Comparison of ENCODE assay signal across 9 mouse cellular contexts in the genomic region with DNA sequence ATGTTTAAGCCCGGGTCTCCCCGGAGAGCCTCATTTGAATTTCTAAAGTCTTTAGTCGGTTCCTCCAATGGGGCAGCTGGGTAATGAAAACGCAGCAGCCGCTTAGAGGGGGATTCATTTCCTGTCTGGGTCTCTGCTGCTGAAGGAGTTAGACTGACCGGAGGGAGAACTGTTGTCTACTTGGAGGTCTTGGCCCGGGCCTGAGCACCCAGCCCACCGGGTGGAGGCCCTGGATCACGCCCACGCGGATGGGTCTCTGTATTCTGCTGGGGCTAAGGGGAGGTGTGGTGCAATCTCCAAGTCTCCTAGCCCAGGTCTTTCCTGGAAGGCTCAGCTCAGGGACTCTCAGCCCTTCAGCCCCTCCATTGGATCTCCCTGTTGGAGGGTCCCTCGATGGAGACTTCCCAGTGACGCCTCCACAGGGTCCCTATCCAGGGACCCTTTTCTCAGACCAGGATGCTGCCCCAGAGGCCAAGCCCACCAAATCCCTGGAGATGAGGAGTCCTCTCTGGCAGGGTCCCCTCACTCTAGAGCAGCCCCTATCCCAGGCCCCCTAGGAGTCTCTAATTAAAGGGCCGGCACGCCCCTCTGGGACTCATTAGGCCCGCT. TPM values are rescaled to one million over a fixed set of nuclear protein-coding genes. Genes with fewer than 3 reads are reported as not detected.
DNase-seq lines count a peak whose midpoint lies in the region; ATAC-seq and TF ChIP-seq lines count a peak whose summit lies in the region.
"Had no signal": no experiment of that assay in that cellular context is flagged by ENCODE, and none has a peak within 500 bp of the region (broad histone marks: within the 10 kb centered on the region; RNA-seq: fewer than 3 reads in every experiment).

No protein-coding gene starts in this region.

- peak overlapping the region; percentile 33 for H3K4me2 ChIP-seq in forebrain, postnatal 0 days (ENCODE audit: low read depth)
- peak overlapping the region; percentile 27; the same call in 1 of the 2 replicates for H3K4me2 ChIP-seq in liver, embryonic 12.5 days

- H3K4me1 ChIP-seq in E14TG2a.4 (replicated peaks; ENCODE audit: low read depth, low read length): peaks cover 31% of the 10 kb centered on the region
- peaks cover 2% of the 10 kb centered on the region for H3K4me1 ChIP-seq in ES-Bruce4 (ENCODE audit: control insufficient read depth, insufficient read depth, low read length)
- peaks cover 9% of the 10 kb centered on the region for H3K4me1 ChIP-seq in forebrain, postnatal 0 days (ENCODE audit: insufficient read depth)
- H3K4me1 ChIP-seq in liver, embryonic 12.5 days: no peaks in the 10 kb centered on the region

- H3K4me3 ChIP-seq in E14TG2a.4 (replicated peaks; ENCODE audit: low read length) (peak overlapping the region; percentile 71), ES-Bruce4 (ENCODE audit: low read depth, low read length) (peak overlapping the region; percentile 63)
- no peak overlapping the region for H3K4me3 ChIP-seq in forebrain, postnatal 0 days (ENCODE audit: low read depth, low read length)
- no peak overlapping the region; the same call in 1 of the 2 replicates for H3K4me3 ChIP-seq in liver, embryonic 12.5 days

- H3K27ac ChIP-seq in ES-Bruce4 (ENCODE audit: insufficient read depth, low read length): peak overlapping the region; percentile 42; the same call in 1 of the 2 replicates
- peak overlapping the region; percentile 35; the same call in 1 of the 2 replicates for H3K27ac ChIP-seq in forebrain, postnatal 0 days (ENCODE audit: low read depth, low read length)
- H3K27ac ChIP-seq in liver, embryonic 12.5 days: no peak overlapping the region

- no peaks in the 10 kb centered on the region for H3K9me3 ChIP-seq in E14TG2a.4 (ENCODE audit: low read length)
- H3K9me3 ChIP-seq in ES-Bruce4 (replicated peaks; ENCODE audit: control insufficient read depth, insufficient read depth, low read length, poor library complexity, severe bottlenecking): no peaks in the 10 kb centered on the region
- H3K9me3 ChIP-seq in forebrain, postnatal 0 days (ENCODE audit: low read length): no peaks in the 10 kb centered on the region
- H3K9me3 ChIP-seq in liver, embryonic 12.5 days (replicated peaks): no peaks in the 10 kb centered on the region

- H3K36me3 ChIP-seq in E14TG2a.4 (ENCODE audit: insufficient read depth, low read length) (no peaks in the 10 kb centered on the region), ES-Bruce4 (ENCODE audit: control insufficient read depth, insufficient read depth, low read length, poor library complexity, severe bottlenecking) (no peaks in the 10 kb centered on the region)
- no peaks in the 10 kb centered on the region for H3K36me3 ChIP-seq in forebrain, postnatal 0 days (ENCODE audit: insufficient read depth)
- no peaks in the 10 kb centered on the region for H3K36me3 ChIP-seq in liver, embryonic 12.5 days

- TF ChIP-seq EP300 in ES-Bruce4 (IDR thresholded peaks at IDR 0.05; ENCODE audit: insufficient read depth, low read depth, low read length): no peak

- TF ChIP-seq CTCF in E14TG2a.4 (conservative IDR thresholded peaks at IDR 0.05; ENCODE audit: low read length) (no peak), ES-Bruce4 (IDR thresholded peaks at IDR 0.05; ENCODE audit: low read depth, low read length) (no peak)
- TF ChIP-seq CTCF in forebrain, postnatal 0 days (IDR thresholded peaks at IDR 0.05; ENCODE audit: low read depth): no peak

- H3K27me3 ChIP-seq in E14TG2a.4 (ENCODE audit: insufficient read depth, low read length) (peaks cover 52% of the 10 kb centered on the region), ES-Bruce4 (ENCODE audit: control insufficient read depth, insufficient read depth, low read length, poor library complexity, severe bottlenecking) (no peaks in the 10 kb centered on the region)
- H3K27me3 ChIP-seq in forebrain, postnatal 0 days (ENCODE audit: insufficient read depth, low read length): no peaks in the 10 kb centered on the region
- H3K27me3 ChIP-seq in liver, embryonic 12.5 days (replicated peaks): peaks cover 92% of the 10 kb centered on the region

- H3K9ac ChIP-seq in ES-Bruce4 (ENCODE audit: low read depth, poor library complexity, severe bottlenecking): peak overlapping the region; percentile 60
- H3K9ac ChIP-seq in forebrain, postnatal 0 days: peak overlapping the region; percentile 42
- H3K9ac ChIP-seq in liver, embryonic 12.5 days: no peak overlapping the region

- peak; percentile 72 for ATAC-seq in forebrain, postnatal 0 days
- no peak for ATAC-seq in liver, embryonic 12.5 days
- no peak for ATAC-seq in granulocyte monocyte progenitor cell, adult 5-6 weeks (replicated peaks; ENCODE audit: poor library complexity, severe bottlenecking)

- TF ChIP-seq POLR2A in ES-Bruce4 (IDR thresholded peaks at IDR 0.05; ENCODE audit: insufficient read depth, low read length): no peak

- peak; percentile 44 for DNase-seq in forebrain, postnatal 0 days
- DNase-seq in frontal cortex, adult 2 months (ENCODE audit: extremely low spot score in 1 of 2, low spot score in 1 of 2): no peak
- no peak for DNase-seq in urinary bladder, postnatal 4 days (ENCODE audit: low spot score in 2 of 2)
- DNase-seq in kidney, postnatal 14 days: no peak
- DNase-seq: cerebellum, adult 9-10 months had no signal

- 3% methylated on average over 16 of the region's 16 CpGs for WGBS in forebrain, postnatal 0 days
- 16% methylated on average over 16 of the region's 16 CpGs for WGBS in liver, embryonic 12.5 days (ENCODE audit: insufficient replicate concordance)

RNA-seq across cellular contexts. Expression of gene C1ql1, which starts 16.9 kb away (rescaled TPM):
- polyA plus RNA-seq in ES-Bruce4 (2011; ENCODE audit: insufficient read depth, insufficient read length, low read depth, missing spikeins): 4.8 and 5.9 TPM in 2 replicates
- 10.3 and 11.8 TPM in 2 replicates for total RNA-seq in forebrain, postnatal 0 days (2014; rRNA removed)
- polyA plus RNA-seq in forebrain, postnatal 0 days (2015; fragmentation: Nextera tagmentation; extraction: Ambion mirVana): 3.9 and 5.4 TPM in 2 replicates
- polyA plus RNA-seq in liver, embryonic 12.5 days (2016; fragmentation: Nextera tagmentation; extraction: Ambion mirVana): 0.72 and 0.75 TPM in 2 replicates
- 20.0 and 24.4 TPM in 2 replicates for polyA plus RNA-seq in frontal cortex, adult 2 months (2012; rRNA removed)
- not detected in 2 replicates for total RNA-seq in granulocyte monocyte progenitor cell, adult 5-6 weeks (2014; fragmentation: Nextera tagmentation)
- not detected in 2 replicates for total RNA-seq in granulocyte monocyte progenitor cell, adult 5-6 weeks (2017)

RNA-seq across cellular contexts. Expression of gene Kif18b, which starts 38.4 kb away (rescaled TPM):
- polyA plus RNA-seq in ES-Bruce4 (2011; ENCODE audit: insufficient read depth, insufficient read length, low read depth, missing spikeins): 72.3 and 75.4 TPM in 2 replicates
- 3.2 and 6.6 TPM in 2 replicates for total RNA-seq in forebrain, postnatal 0 days (2014; rRNA removed)
- 0.54 and 0.70 TPM in 2 replicates for polyA plus RNA-seq in forebrain, postnatal 0 days (2015; fragmentation: Nextera tagmentation; extraction: Ambion mirVana)
- 12.4 and 14.0 TPM in 2 replicates for polyA plus RNA-seq in liver, embryonic 12.5 days (2016; fragmentation: Nextera tagmentation; extraction: Ambion mirVana)
- polyA plus RNA-seq in frontal cortex, adult 2 months (2012; rRNA removed): 0.30 and 0.32 TPM in 2 replicates
- total RNA-seq in granulocyte monocyte progenitor cell, adult 5-6 weeks (2014; fragmentation: Nextera tagmentation): 4.9 and 11.6 TPM in 2 replicates
- 19.9 and 22.6 TPM in 2 replicates for total RNA-seq in granulocyte monocyte progenitor cell, adult 5-6 weeks (2017)

Comparison
In these comparisons a context has a peak if more than half of its experiments do, and no peak if none do; other contexts are left out.
1. H3K4me3 ChIP-seq: peak in E14TG2a.4 (single experiment) and ES-Bruce4 (single experiment); none in forebrain, postnatal 0 days (single experiment) and liver, embryonic 12.5 days (single experiment).